Mouse (Mus musculus) kidney, postnatal 10 days (tissue): Measurements from ENCODE around the gene Acsl6.
"Not testable (repeated sequence)": the region's sequence is repeated elsewhere in the genome, so short reads cannot be mapped to it uniquely, and the experiment has no call there.

ENCODE experiments used
- DNase-seq: peaks from one replicate; pipeline ENCODE4 v3.0.0; 2021; ENCODE audit warnings: mixed read lengths

The Acsl6 gene

GRCm38 (mm10) chr11:54303728-54304470 is at the start of gene Acsl6:
Gene Acsl6 (plus strand): TSS chr11:54303798.
- DNase-seq = peak; percentile 20

- DNase-seq = peak; percentile 19
Observed at GRCm38 (mm10) chr11:54254114-54254513, 49.5 kb upstream of the Acsl6 start.

GRCm38 (mm10) chr11:54256624-54257376 is 46.8 kb upstream of the Acsl6 start:
- peak; percentile 84 for DNase-seq

DNA sequence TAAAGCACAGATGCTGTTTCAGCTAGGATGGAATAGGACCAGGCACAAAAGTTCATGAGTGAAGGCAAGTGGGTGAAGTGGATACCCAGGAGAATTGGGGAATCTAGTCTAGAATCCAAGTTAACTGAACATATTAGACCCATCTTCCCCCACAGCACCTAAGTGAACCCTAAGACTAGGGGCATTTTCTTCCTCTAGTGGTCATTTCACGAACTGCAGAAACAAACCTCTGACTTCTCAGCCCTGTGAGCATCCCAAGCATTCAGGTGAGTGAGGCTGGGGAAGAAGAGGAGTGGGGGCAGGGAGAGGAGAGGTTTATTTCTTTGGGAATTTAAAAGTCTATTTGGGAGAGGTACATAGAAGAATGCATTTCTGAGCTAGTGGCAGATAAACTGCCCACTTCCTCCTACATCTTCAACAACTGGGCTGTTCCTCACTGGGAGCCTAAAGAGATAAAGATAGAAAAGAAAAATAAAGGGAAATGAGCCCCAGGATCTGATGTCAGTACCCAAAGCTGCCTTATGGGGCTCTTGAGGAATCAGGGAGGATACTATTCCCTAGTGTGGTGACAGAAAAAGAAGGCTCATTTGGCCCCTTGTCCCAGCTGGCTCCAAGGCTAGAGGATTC is 40.1 kb upstream of the Acsl6 start:
- no peak for DNase-seq

DNA sequence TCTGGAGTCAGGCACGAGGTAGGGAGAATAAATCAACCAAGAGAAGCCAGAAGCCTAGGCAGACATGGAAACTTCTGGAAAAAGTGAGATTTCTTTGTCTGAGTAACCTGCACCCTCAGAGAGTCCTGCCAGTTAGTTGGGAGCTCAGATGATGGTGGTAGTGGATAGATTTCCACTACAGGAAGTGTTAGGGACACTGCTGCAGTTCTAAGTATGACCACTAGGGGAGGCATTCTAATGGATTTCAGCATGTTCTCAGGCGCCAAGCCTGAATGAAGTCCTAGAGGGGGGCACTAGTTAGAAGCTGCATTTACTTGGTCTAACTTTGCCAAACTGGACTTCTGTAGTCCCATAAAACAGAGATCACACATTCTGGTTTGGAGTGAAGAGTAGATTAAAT is 39.1 kb upstream of the Acsl6 start:
- peak; percentile 69 for DNase-seq

GRCm38 (mm10) chr11:54267177-54267576 is 36.4 kb upstream of the Acsl6 start, which contains the start of gene Il3:
Gene Il3 (minus strand): TSS chr11:54267277.
- no peak for DNase-seq

GRCm38 (mm10) chr11:54269191-54269896 is 34.3 kb upstream of the Acsl6 start:
- DNase-seq = no peak

- no peak for DNase-seq
Observed at GRCm38 (mm10) chr11:54271437-54271949, 32.1 kb upstream of the Acsl6 start.

- no peak for DNase-seq
Observed at GRCm38 (mm10) chr11:54287821-54288453, 15.7 kb upstream of the Acsl6 start.

DNA sequence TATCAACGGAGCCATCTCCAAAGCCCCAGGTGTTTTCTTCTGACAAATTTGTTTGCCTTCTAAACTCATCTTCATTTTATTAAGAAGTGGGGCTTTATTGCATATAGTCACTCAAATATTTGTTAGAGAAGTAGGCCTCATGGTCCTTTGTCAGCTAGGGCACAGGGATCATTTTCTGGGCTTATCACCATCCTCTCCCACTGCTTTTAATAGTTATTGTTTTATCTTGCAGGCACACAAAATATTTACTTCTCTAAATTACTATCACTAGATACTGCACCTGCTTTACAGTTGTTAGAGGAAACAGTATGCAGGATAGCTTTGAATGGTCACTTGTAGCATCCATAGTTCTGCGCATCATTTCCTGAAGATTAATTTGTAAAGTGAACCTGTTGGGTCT is 11.4 kb upstream of the Acsl6 start:
- no peak for DNase-seq

GRCm38 (mm10) chr11:54293980-54294807 is 9.4 kb upstream of the Acsl6 start:
- DNase-seq = no peak

- no peak for DNase-seq
Observed at GRCm38 (mm10) chr11:54295971-54296370, 7.6 kb upstream of the Acsl6 start.

DNA sequence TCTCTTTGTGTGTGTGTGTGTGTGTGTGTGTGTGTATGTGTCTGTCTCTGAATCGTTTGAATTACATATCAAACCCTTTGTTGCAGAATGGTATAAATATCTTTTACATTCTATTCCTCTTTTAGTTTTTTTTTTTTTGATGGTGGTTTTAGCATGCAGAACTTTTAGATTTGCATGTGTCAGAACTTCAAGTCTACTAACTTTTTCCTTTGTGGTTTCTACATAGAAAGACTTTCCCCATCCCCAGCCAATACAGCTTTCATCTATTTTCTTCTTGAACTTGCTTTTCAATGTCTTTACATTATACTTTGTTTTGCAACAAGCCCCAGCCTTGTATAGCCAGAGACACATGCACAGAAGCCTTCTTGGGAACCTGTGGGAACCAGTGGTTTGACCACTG is 6.9 kb upstream of the Acsl6 start:
- no peak for DNase-seq

DNA sequence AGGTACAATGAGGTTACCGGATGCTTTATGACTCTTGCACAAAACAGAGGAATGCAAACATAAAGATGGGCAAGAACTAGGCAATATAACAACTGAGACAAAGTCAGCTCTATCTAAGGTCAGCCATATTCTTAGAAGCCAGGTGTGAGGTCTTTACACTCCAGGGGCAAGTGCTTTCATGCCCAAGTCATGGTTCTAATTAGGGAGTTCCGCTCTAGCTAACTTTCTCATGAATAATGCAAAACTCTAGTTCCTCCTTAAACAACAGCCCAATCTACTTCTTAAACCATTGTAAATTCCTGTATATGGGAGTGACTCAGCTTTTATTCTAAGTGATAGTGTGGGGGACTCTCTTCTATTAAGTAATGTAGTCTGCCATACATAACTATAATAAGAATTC is 6.1 kb upstream of the Acsl6 start:
- not testable (repeated sequence) for DNase-seq

DNA sequence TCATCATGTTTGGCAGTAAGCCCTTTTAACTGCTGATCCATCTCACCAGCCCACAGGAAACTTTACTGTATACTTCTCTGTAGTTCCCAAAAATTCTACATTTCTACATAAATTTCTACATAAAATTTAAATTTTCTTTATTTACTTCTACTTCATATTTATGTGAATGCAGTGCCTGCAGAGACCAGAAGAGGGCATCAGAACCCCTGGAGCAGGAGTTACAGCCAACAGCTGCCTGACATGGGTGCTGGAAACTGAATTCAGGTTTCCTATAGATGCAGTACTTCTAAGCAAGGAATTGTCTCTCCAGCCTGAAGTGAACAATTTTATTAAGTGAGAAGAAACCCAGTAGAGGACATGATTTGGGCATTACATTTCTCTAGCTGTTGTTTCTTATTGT is 4.8 kb upstream of the Acsl6 start:
- DNase-seq = no peak

- no peak for DNase-seq
Observed at GRCm38 (mm10) chr11:54301994-54302393, 1.6 kb upstream of the Acsl6 start.

DNA sequence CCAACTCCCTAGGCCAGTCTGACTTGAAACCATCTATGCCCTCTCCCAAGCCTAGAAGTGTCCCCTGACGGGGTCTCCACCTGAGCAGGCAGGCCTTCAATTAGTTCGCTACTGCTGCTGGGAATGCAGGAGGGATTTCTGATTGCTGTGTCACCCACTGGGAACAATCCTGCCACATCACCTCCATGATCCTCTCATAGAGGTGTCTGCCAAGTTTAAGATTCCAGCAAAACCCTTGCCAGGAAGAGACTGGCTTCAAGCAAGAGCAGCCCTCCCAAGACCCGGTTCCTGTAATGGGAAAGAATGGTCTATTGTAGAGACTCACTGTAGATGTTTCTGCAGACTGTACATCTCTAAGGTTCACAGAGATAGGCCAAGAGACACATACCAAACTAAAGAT is 992 bp upstream of the Acsl6 start:
- no peak for DNase-seq

DNA sequence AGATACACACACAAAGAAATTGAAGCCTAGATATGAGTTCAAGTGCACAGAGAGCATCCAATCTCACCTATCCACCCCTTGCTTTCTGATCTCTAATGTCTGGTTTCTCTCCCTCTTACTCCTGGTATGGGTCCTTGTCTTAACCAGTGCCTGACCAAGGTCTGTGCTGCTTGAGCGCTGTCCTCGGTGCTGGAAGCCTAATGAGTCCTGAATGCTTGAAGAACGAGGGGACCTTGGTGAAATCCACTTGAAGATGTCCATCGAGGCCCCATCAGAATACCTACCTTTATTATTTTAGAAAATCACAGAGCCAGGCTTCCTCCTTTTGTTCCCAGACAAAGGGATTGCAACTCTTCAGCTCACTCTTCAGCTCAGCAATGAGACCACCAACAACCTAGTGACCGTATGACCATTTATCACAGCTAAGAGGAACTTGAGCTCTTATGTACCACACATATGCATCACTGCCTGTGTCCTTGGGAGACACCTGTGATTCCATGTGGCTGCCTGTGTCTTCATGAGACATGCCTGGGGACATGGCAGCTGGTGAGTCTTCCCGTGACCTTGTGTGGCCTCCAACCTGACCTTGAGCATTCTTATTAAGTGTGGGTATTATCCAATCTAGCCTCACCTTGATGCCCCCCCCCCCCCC is 396 bp upstream of the Acsl6 start:
- peak; percentile 76 for DNase-seq

- DNase-seq = no peak
Observed at GRCm38 (mm10) chr11:54304471-54304873, 874 bp downstream of the Acsl6 start.

DNA sequence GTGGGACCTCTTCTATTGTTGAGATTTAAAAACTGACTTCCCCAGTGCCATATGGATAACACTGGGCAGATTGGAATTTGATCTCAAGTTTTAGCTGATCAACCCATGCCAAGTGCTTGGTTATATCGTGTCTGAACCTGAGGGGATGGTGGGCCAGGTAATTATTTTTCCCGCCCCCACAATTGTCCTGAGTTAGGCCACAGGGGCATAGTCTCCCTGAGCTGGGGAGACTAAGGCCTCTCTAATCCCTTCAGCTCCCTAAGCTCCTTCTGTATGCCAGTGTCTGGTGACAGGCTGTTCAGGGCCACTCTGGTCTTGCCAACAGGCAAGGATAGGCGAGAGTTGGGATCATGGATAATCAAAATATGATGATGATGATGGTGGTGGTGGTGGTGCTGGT is 1.7 kb downstream of the Acsl6 start:
- DNase-seq = no peak
